Mouse (Mus musculus) lung, adult 2 months (tissue): ENCODE measurements at regions not wholly inside any gene's neighbourhood (a gene's known extent, or its start where the extent isn't known, plus 50 kb on each side); places are given as distances from the start of the nearest gene placed in this dataset.

Source experiments
- CTCF ChIP-seq: fragments of 200-500 bp; IDR thresholded peaks from 2 replicates; pipeline ENCODE4 v1.5.1; 2011; ENCODE audit warnings: mild to moderate bottlenecking, low read length, control low read depth; ENCODE audit not compliant: insufficient read depth
- POLR2A ChIP-seq: fragments of 200-500 bp; IDR thresholded peaks from 2 replicates; pipeline ENCODE4 v1.6.1; 2011; ENCODE audit warnings: low read depth, mild to moderate bottlenecking, control low read depth, low read length, borderline replicate concordance; ENCODE audit errors: extremely low read depth

DNA sequence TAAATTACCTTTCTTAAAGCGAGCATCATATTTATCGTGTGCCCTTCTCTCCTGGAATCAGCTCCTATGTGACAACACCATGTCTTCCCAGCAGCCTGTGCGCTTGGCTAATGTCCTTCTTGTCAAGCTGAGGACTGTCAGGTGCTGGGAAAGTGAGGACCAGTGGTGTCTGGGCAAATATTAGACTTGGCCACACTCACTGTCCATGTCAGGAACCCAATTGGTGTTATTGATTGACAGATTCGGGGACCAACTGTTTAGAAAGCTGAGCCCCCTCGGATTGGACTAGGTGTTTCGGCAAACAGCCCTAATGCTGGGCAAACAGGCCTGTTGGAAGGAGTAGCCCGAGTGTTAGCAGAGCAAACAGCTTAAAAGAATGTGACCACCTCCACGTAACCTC is 73.1 kb downstream of the Rplp1 start:
- no peak for TF ChIP-seq CTCF
- no peak for TF ChIP-seq POLR2A
